Mouse (Mus musculus): Measurements from ENCODE around the gene Snx1.

DNA sequence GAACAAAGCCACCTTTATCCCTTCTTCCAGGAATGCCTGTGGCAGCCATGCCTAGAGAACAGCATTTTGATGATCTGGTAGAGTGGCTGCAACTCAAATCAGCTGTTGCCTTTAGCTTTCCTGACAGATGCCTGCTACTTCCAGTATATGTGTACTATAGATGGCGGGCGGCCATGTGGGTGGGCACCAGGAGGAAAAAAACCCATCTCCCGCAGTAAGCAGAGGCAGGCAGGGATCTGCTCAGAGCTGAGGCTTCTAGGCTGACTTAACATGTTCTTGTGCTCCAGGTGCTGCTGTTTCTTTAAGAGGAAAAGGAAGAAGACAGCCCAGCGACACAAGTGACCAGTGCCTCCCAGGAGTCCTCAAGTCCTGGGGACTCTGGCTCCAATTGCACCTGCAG lies 87.1 kb downstream of the Snx1 start:
- TF ChIP-seq CTCF (IDR thresholded peaks at IDR 0.05; ENCODE audit: control insufficient read depth, insufficient read depth, insufficient replicate concordance, low read depth, low read length) (no peak), POLR2A (IDR thresholded peaks at IDR 0.05; ENCODE audit: control insufficient read depth, low read depth, low read length) (no peak)

Measured in testis, adult 2 months (tissue).